Mouse (Mus musculus): ENCODE results near the gene Mrrf.

- TF ChIP-seq EP300 (IDR thresholded peaks at IDR 0.05; ENCODE audit: low read depth), result no peak
- TF ChIP-seq CTCF (IDR thresholded peaks at IDR 0.05; ENCODE audit: low read depth), result no peak
These were observed 9.3 kb upstream of the Mrrf start for GRCm38 (mm10) chr2:36126795-36127429.
